Mouse (Mus musculus) embryonic fibroblast, embryonic 13.5 days (primary cell): Measurements from ENCODE around the gene Prame.

Source experiments
- CTCF ChIP-seq: IDR thresholded peaks from 2 replicates; pipeline ENCODE4 v1.5.1; 2011; ENCODE audit warnings: mild to moderate bottlenecking, control low read depth, low read length, moderate library complexity, borderline replicate concordance; ENCODE audit not compliant: insufficient read depth
- POLR2A ChIP-seq: IDR thresholded peaks from 2 replicates; pipeline ENCODE4 v1.6.1; 2011; ENCODE audit warnings: low read depth, mild to moderate bottlenecking, control low read depth, low read length, moderate library complexity

DNA sequence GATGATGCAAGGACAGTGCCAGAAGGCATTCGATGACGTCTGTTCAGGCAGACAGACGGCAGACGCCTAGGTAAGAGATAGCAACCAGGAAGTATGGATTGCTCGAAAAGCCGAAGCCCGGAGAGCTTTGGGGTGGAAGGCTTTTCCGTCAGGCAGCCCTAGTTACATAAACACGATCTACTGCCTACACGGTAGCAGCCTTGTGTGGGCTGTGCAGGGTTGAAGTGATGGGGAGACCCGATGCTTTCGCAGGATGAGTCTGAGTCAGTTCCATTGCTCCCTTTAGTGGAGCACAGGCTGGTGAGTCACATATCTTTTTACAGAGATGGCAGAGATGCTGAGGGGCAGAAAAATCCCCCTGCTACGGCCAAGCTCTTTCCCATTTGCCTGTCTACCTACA lies 29.4 kb downstream of the Prame start:
- TF ChIP-seq CTCF (no peak), POLR2A (no peak)
